Mouse (Mus musculus) cerebellum, adult 2 months (tissue): ENCODE results near the gene Stxbp6. TPM values are rescaled to one million over a fixed set of nuclear protein-coding genes. Genes with fewer than 3 reads are reported as not detected.

Experiments used
- DNase-seq, 2 experiments: peaks; one replicate each; pipeline ENCODE4 v3.0.0; 2021
- H3K27ac ChIP-seq: fragments of 200-500 bp; 2 replicates; pipeline ENCODE4 v1.5.1; 2012; ENCODE audit warnings: low read length, control low read depth, inconsistent platforms; ENCODE audit not compliant: insufficient read depth
- H3K27me3 ChIP-seq: fragments of 200-500 bp; 2 replicates; pipeline ENCODE4 v1.6.1; 2012; ENCODE audit warnings: inconsistent platforms, mild to moderate bottlenecking, low read length, moderate library complexity; ENCODE audit not compliant: control insufficient read depth, insufficient read depth
- H3K4me1 ChIP-seq: fragments of 200-500 bp; 2 replicates; pipeline ENCODE4 v1.6.1; 2011; ENCODE audit warnings: low read length; ENCODE audit not compliant: control insufficient read depth, insufficient read depth
- H3K4me3 ChIP-seq: fragments of 200-500 bp; replicated peaks from 2 replicates; pipeline ENCODE3; 2011; ENCODE audit warnings: mild to moderate bottlenecking, low read depth, low read length, control low read depth; ENCODE audit not compliant: insufficient read depth
- CTCF ChIP-seq: fragments of 200-500 bp; IDR thresholded peaks from 2 replicates; pipeline ENCODE4 v1.5.1; 2011; ENCODE audit warnings: low read depth, mild to moderate bottlenecking, control low read depth, low read length, moderate library complexity, borderline replicate concordance; ENCODE audit not compliant: insufficient read depth
- POLR2A ChIP-seq: fragments of 200-500 bp; IDR thresholded peaks from 2 replicates; pipeline ENCODE4 v1.6.1; 2011; ENCODE audit warnings: low read length, control low read depth, borderline replicate concordance; ENCODE audit not compliant: insufficient read depth
- WGBS: fragments of 180-500 bp; shearing (Covaris S2); methylation state at CpG from one replicate; pipeline ENCODE4 v1.1.7; 2018; 5-methylcytosine and 5-hydroxymethylcytosine counted together
- polyA plus RNA-seq: library from polyadenylated mRNA; depleted of rRNA; stranded (reverse); fragments of >200 nt; gene quantifications from 2 replicates; pipeline ENCODE4 v1.2.3, GENCODE M21; 2012

The Stxbp6 gene
- polyA plus RNA-seq, 1 experiment, result 26.5 TPM

DNA sequence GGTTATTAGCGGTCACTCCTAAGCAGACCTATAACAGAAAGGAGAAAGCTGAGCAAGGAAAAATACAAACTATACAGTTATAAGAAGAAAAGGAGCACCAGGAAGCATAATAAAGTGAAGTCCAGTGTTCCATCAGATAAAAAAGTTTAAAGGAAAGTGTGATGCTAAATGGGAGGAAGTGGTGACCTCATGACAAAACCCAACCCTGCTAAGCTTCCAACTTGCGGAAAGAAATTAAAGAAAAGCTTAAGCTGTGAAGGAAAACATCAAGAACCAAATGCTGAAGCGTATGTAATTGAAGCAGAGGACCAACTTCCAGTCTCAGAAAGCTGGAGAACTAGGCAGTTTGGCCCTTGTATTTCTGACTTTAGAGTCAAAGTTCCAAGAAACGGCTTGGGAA is 77.1 kb downstream of the Stxbp6 start:
- Histone ChIP-seq H3K27ac (no peak overlapping the region), H3K4me3 (no peak overlapping the region), H3K27me3 (no peaks in the 10 kb centered on the region), H3K4me1 (no peaks in the 10 kb centered on the region)
- no peak for TF ChIP-seq CTCF
- TF ChIP-seq POLR2A, result no peak
- no peak for DNase-seq
- WGBS, result 96% methylated on average over 4 of the region's 4 CpGs

DNA sequence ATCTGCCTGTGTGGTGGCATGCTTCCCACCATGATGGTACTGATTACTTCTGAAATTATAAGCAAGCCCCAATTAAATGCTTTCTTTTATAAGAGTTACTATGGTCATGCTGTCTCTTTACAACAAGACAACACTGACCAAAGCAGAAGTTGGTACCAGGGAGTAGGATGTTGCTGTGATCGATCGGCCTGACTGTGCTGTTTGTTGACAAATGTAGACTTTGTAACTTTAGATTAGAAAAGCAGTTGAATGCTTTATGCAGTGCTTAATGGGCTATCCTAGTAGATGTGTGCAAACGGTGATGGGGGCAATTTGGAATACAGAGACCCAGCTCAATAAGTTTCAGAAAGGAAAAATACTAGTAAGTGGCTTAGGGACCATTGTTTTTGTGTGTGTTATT is 77.6 kb downstream of the Stxbp6 start:
- TF ChIP-seq CTCF (no peak), POLR2A (no peak)
- 90% methylated on average over 3 of the region's 3 CpGs for WGBS
- Histone ChIP-seq H3K4me3 (no peak overlapping the region), H3K4me1 (no peaks in the 10 kb centered on the region), H3K27me3 (no peaks in the 10 kb centered on the region), H3K27ac (no peak overlapping the region)
- DNase-seq, result no peak

DNA sequence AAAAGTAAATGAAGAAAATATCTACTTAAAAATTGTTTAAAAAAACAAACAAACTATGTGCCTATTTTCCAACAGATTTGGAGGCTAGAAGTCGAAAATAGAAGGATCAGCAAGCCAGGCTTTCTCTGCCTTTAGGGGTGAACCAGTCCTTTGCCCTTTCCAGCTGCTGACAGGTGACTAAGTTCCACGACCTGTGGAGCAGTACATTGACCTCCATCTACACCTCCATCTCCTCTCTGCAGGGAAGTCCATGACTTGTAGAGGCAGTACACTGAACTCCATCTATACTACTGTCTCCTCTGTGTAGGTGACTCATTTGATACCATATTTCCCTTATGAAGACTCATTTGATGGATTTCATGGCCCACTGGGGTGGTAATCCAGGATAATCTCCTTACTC is 78.2 kb downstream of the Stxbp6 start:
- Histone ChIP-seq H3K27ac (no peak overlapping the region), H3K4me1 (no peaks in the 10 kb centered on the region), H3K27me3 (no peaks in the 10 kb centered on the region), H3K4me3 (no peak overlapping the region)
- 87% methylated on average over 2 of the region's 2 CpGs for WGBS
- no peak for DNase-seq
- TF ChIP-seq CTCF, result no peak
- TF ChIP-seq POLR2A, result no peak

GRCm38 (mm10) chr12:44993391-44993790 is 81.1 kb downstream of the Stxbp6 start:
- Histone ChIP-seq H3K27me3 (no peaks in the 10 kb centered on the region), H3K27ac (no peak overlapping the region), H3K4me3 (no peak overlapping the region), H3K4me1 (no peaks in the 10 kb centered on the region)
- WGBS, result 26% methylated on average over 3 of the region's 3 CpGs
- TF ChIP-seq CTCF (no peak), POLR2A (no peak)
- no peak for DNase-seq

DNA sequence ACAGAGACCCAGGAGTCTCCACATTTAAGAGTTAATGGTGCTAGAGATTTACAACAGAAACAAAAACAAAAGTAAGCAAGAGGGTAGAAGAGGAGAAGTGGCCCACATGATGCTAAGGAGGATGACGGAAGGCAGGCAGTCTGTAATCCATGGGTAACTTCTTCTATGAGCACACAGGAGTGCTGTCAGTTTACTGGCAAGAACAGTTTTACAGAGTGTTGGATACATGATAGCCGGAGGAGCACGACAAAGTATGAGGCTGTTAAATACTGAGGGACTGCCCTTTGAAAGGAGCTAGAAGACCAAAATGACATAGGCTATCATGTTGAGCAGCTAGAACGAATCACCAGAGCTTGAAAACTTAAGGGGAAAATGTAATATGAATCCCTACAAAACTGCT is 81.7 kb downstream of the Stxbp6 start:
- H3K27ac ChIP-seq, result no peak overlapping the region
- 85% methylated on average over 4 of the region's 4 CpGs for WGBS
- TF ChIP-seq POLR2A (no peak), CTCF (no peak)

GRCm38 (mm10) chr12:44990379-44990778 is 84.1 kb downstream of the Stxbp6 start:
- no peak overlapping the region for H3K27ac ChIP-seq
- H3K27me3 ChIP-seq, result no peaks in the 10 kb centered on the region
- no peak for TF ChIP-seq CTCF
- no peak for TF ChIP-seq POLR2A
- DNase-seq, result no peak
- no peak overlapping the region for H3K4me3 ChIP-seq
- no peaks in the 10 kb centered on the region for H3K4me1 ChIP-seq
- 79% methylated on average over 9 of the region's 9 CpGs for WGBS

More for the DNA sequence above, 81.7 kb downstream of the Stxbp6 start:
- DNase-seq, result no peak
- Histone ChIP-seq H3K4me1 (no peaks in the 10 kb centered on the region), H3K4me3 (no peak overlapping the region), H3K27me3 (no peaks in the 10 kb centered on the region)

GRCm38 (mm10) chr12:44989011-44989410 is 85.5 kb downstream of the Stxbp6 start:
- H3K27me3 ChIP-seq, result no peaks in the 10 kb centered on the region
- no peak for DNase-seq
- TF ChIP-seq CTCF, result no peak
- H3K4me1 ChIP-seq, result no peaks in the 10 kb centered on the region
- H3K27ac ChIP-seq, result no peak overlapping the region
- no peak overlapping the region for H3K4me3 ChIP-seq
- 71% methylated on average over 4 of the region's 4 CpGs for WGBS

GRCm38 (mm10) chr12:44987762-44988161 is 86.7 kb downstream of the Stxbp6 start:
- TF ChIP-seq CTCF, result no peak
- no peak for TF ChIP-seq POLR2A
- WGBS, result 30% methylated on average over 1 of the region's 1 CpGs
- Histone ChIP-seq H3K27ac (no peak overlapping the region), H3K27me3 (no peaks in the 10 kb centered on the region), H3K4me3 (no peak overlapping the region), H3K4me1 (no peaks in the 10 kb centered on the region)
- DNase-seq, result no peak

GRCm38 (mm10) chr12:44979316-44979848 is 95.1 kb downstream of the Stxbp6 start:
- Histone ChIP-seq H3K27ac (no peak overlapping the region), H3K27me3 (no peaks in the 10 kb centered on the region)
- WGBS, result 37% methylated on average over 5 of the region's 5 CpGs

More at GRCm38 (mm10) chr12:44979316-44979848, 95.1 kb downstream of the Stxbp6 start:
- Histone ChIP-seq H3K4me3 (no peak overlapping the region), H3K4me1 (no peaks in the 10 kb centered on the region)
- DNase-seq, result no peak
- no peak for TF ChIP-seq CTCF
- TF ChIP-seq POLR2A, result no peak
